Mouse (Mus musculus): ENCODE data around the gene Dscaml1. TPM values are rescaled to one million over a fixed set of nuclear protein-coding genes. Genes with fewer than 3 reads are reported as not detected.

The Dscaml1 gene
- polyA plus RNA-seq, 1 experiment from 2014 or later: 0.23 TPM

GRCm38 (mm10) chr9:45660191-45660590 lies 233.8 kb downstream of the Dscaml1 start:
- Histone ChIP-seq H3K9ac (no peak overlapping the region), H3K4me2 (no peak overlapping the region), H3K9me3 (no peaks in the 10 kb centered on the region), H3K4me1 (0 out of 2 replicates have a peak, but pooled peaks cover 5% of the 10 kb centered on the region), H3K27ac (no peak overlapping the region), H3K27me3 (replicated peaks) (no peaks in the 10 kb centered on the region), H3K36me3 (no peaks in the 10 kb centered on the region), H3K4me3 (replicated peaks) (no peak overlapping the region)
- WGBS: 49% methylated on average over 3 of the region's 3 CpGs
- ATAC-seq (ENCODE audit: insufficient read depth, low FRiP score, low read depth): no peak

GRCm38 (mm10) chr9:45662471-45662870 lies 236.0 kb downstream of the Dscaml1 start:
- Histone ChIP-seq H3K9me3 (no peaks in the 10 kb centered on the region), H3K27ac (no peak overlapping the region), H3K9ac (no peak overlapping the region), H3K4me2 (no peak overlapping the region), H3K4me1 (0 out of 2 replicates have a peak, but pooled peaks cover 5% of the 10 kb centered on the region), H3K4me3 (replicated peaks) (no peak overlapping the region), H3K27me3 (replicated peaks) (no peaks in the 10 kb centered on the region), H3K36me3 (no peaks in the 10 kb centered on the region)
- ATAC-seq (ENCODE audit: insufficient read depth, low FRiP score, low read depth): no peak
- WGBS: 68% methylated on average over 5 of the region's 5 CpGs

- H3K4me3 ChIP-seq (replicated peaks): no peak overlapping the region
- no peaks in the 10 kb centered on the region for H3K27me3 ChIP-seq (replicated peaks)
- no peak overlapping the region for H3K27ac ChIP-seq
- ATAC-seq (ENCODE audit: insufficient read depth, low FRiP score, low read depth): no peak
- H3K4me2 ChIP-seq: no peak overlapping the region
- WGBS: 66% methylated on average over 16 of the region's 16 CpGs
- H3K36me3 ChIP-seq: no peaks in the 10 kb centered on the region
- 0 out of 2 replicates have a peak, but pooled peaks cover 5% of the 10 kb centered on the region for H3K4me1 ChIP-seq
- H3K9me3 ChIP-seq: no peaks in the 10 kb centered on the region
- no peak overlapping the region for H3K9ac ChIP-seq
Observed at GRCm38 (mm10) chr9:45663386-45664315, 237.2 kb downstream of the Dscaml1 start.

GRCm38 (mm10) chr9:45664326-45664725 lies 237.9 kb downstream of the Dscaml1 start:
- no peak for ATAC-seq (ENCODE audit: insufficient read depth, low FRiP score, low read depth)

GRCm38 (mm10) chr9:45664871-45665394 lies 238.5 kb downstream of the Dscaml1 start:
- 45% methylated on average over 15 of the region's 15 CpGs for WGBS
- H3K27ac ChIP-seq: no peak overlapping the region
- ATAC-seq (ENCODE audit: insufficient read depth, low FRiP score, low read depth): no peak; the same call in 1 of the 2 replicates

More at GRCm38 (mm10) chr9:45664326-45664725, 237.9 kb downstream of the Dscaml1 start:
- Histone ChIP-seq H3K9me3 (no peaks in the 10 kb centered on the region), H3K4me2 (no peak overlapping the region), H3K4me1 (0 out of 2 replicates have a peak, but pooled peaks cover 5% of the 10 kb centered on the region), H3K27me3 (replicated peaks) (no peaks in the 10 kb centered on the region), H3K9ac (no peak overlapping the region), H3K36me3 (no peaks in the 10 kb centered on the region), H3K27ac (no peak overlapping the region), H3K4me3 (replicated peaks) (no peak overlapping the region)
- WGBS: 79% methylated on average over 6 of the region's 6 CpGs

GRCm38 (mm10) chr9:45675931-45676330 lies 249.5 kb downstream of the Dscaml1 start:
- Histone ChIP-seq H3K4me3 (replicated peaks) (no peak overlapping the region), H3K36me3 (no peaks in the 10 kb centered on the region), H3K27me3 (replicated peaks) (no peaks in the 10 kb centered on the region), H3K9ac (no peak overlapping the region), H3K9me3 (no peaks in the 10 kb centered on the region), H3K27ac (no peak overlapping the region), H3K4me2 (no peak overlapping the region), H3K4me1 (peaks cover 11% of the 10 kb centered on the region; the same call in 1 of the 2 replicates)
- no peak for ATAC-seq (ENCODE audit: insufficient read depth, low FRiP score, low read depth)
- 85% methylated on average over 9 of the region's 9 CpGs for WGBS

More at GRCm38 (mm10) chr9:45664871-45665394, 238.5 kb downstream of the Dscaml1 start:
- Histone ChIP-seq H3K4me2 (no peak overlapping the region), H3K9ac (no peak overlapping the region), H3K4me3 (replicated peaks) (no peak overlapping the region), H3K9me3 (no peaks in the 10 kb centered on the region), H3K36me3 (no peaks in the 10 kb centered on the region), H3K27me3 (replicated peaks) (no peaks in the 10 kb centered on the region), H3K4me1 (0 out of 2 replicates have a peak, but pooled peaks cover 5% of the 10 kb centered on the region)

GRCm38 (mm10) chr9:45676578-45676977 lies 250.2 kb downstream of the Dscaml1 start:
- H3K27me3 ChIP-seq (replicated peaks): no peaks in the 10 kb centered on the region
- no peak overlapping the region for H3K4me2 ChIP-seq
- no peaks in the 10 kb centered on the region for H3K9me3 ChIP-seq
- H3K4me3 ChIP-seq (replicated peaks): no peak overlapping the region
- H3K27ac ChIP-seq: no peak overlapping the region
- peaks cover 11% of the 10 kb centered on the region; the same call in 1 of the 2 replicates for H3K4me1 ChIP-seq
- no peaks in the 10 kb centered on the region for H3K36me3 ChIP-seq
- no peak for ATAC-seq (ENCODE audit: insufficient read depth, low FRiP score, low read depth)
- H3K9ac ChIP-seq: no peak overlapping the region
- 60% methylated on average over 8 of the region's 8 CpGs for WGBS

GRCm38 (mm10) chr9:45677236-45677781 lies 250.9 kb downstream of the Dscaml1 start:
- Histone ChIP-seq H3K4me1 (peaks cover 11% of the 10 kb centered on the region; the same call in 1 of the 2 replicates), H3K4me3 (replicated peaks) (no peak overlapping the region), H3K9ac (no peak overlapping the region), H3K27me3 (replicated peaks) (no peaks in the 10 kb centered on the region), H3K36me3 (no peaks in the 10 kb centered on the region), H3K9me3 (no peaks in the 10 kb centered on the region), H3K4me2 (peak overlapping the region; percentile 11; the same call in 1 of the 2 replicates), H3K27ac (peak overlapping the region; percentile 53; the same call in 1 of the 2 replicates)
- WGBS: 29% methylated on average over 12 of the region's 12 CpGs
- peak; percentile 48; the same call in 1 of the 2 replicates for ATAC-seq (ENCODE audit: insufficient read depth, low FRiP score, low read depth)

- no peak for ATAC-seq (ENCODE audit: insufficient read depth, low FRiP score, low read depth)
- peak overlapping the region; percentile 53 for H3K27ac ChIP-seq
Observed at GRCm38 (mm10) chr9:45677952-45678663, 251.7 kb downstream of the Dscaml1 start.

GRCm38 (mm10) chr9:45678664-45679026 lies 252.2 kb downstream of the Dscaml1 start:
- 72% methylated on average over 4 of the region's 4 CpGs for WGBS
- no peak overlapping the region for H3K4me2 ChIP-seq
- no peak for ATAC-seq (ENCODE audit: insufficient read depth, low FRiP score, low read depth)
- no peaks in the 10 kb centered on the region for H3K9me3 ChIP-seq
- H3K27me3 ChIP-seq (replicated peaks): no peaks in the 10 kb centered on the region
- H3K27ac ChIP-seq: no peak overlapping the region
- no peak overlapping the region for H3K4me3 ChIP-seq (replicated peaks)
- H3K4me1 ChIP-seq: peaks cover 8% of the 10 kb centered on the region; the same call in 1 of the 2 replicates
- H3K9ac ChIP-seq: no peak overlapping the region
- no peaks in the 10 kb centered on the region for H3K36me3 ChIP-seq

More at GRCm38 (mm10) chr9:45677952-45678663, 251.7 kb downstream of the Dscaml1 start:
- Histone ChIP-seq H3K4me1 (peaks cover 8% of the 10 kb centered on the region; the same call in 1 of the 2 replicates), H3K36me3 (no peaks in the 10 kb centered on the region), H3K27me3 (replicated peaks) (no peaks in the 10 kb centered on the region), H3K4me3 (replicated peaks) (no peak overlapping the region), H3K9ac (no peak overlapping the region), H3K4me2 (no peak overlapping the region), H3K9me3 (no peaks in the 10 kb centered on the region)
- 54% methylated on average over 8 of the region's 8 CpGs for WGBS

- peaks cover 1% of the 10 kb centered on the region; the same call in 1 of the 2 replicates for H3K4me1 ChIP-seq
- no peak overlapping the region for H3K27ac ChIP-seq
- no peak overlapping the region for H3K4me2 ChIP-seq
- WGBS: 54% methylated on average over 11 of the region's 11 CpGs
- no peaks in the 10 kb centered on the region for H3K9me3 ChIP-seq
- no peaks in the 10 kb centered on the region for H3K36me3 ChIP-seq
- ATAC-seq (ENCODE audit: insufficient read depth, low FRiP score, low read depth): no peak
- no peaks in the 10 kb centered on the region for H3K27me3 ChIP-seq (replicated peaks)
- no peak overlapping the region for H3K9ac ChIP-seq
- no peak overlapping the region for H3K4me3 ChIP-seq (replicated peaks)
Observed at GRCm38 (mm10) chr9:45682461-45682998, 256.1 kb downstream of the Dscaml1 start.
